Mouse (Mus musculus) left cerebral cortex, adult 11 months (tissue): Measurements from ENCODE around the gene Prn.

Experiments used
- DNase-seq: peaks from one replicate; pipeline ENCODE4 v3.0.0; 2022; ENCODE audit warnings: low spot score

Prn gene

GRCm38 (mm10) chr2:131995742-131996141, 86.0 kb downstream of the Prn start:
- DNase-seq: no peak

GRCm38 (mm10) chr2:131996369-131996768, 86.6 kb downstream of the Prn start:
- no peak for DNase-seq

GRCm38 (mm10) chr2:131997356-131997755, 87.6 kb downstream of the Prn start:
- DNase-seq: no peak

- no peak for DNase-seq
Measured at GRCm38 (mm10) chr2:132001696-132002334, 92.1 kb downstream of the Prn start.

GRCm38 (mm10) chr2:132003916-132004315, 94.2 kb downstream of the Prn start:
- DNase-seq: no peak

- no peak for DNase-seq
Measured at GRCm38 (mm10) chr2:132004495-132005136, 94.9 kb downstream of the Prn start.

- no peak for DNase-seq
Measured at GRCm38 (mm10) chr2:132005445-132005844, 95.7 kb downstream of the Prn start.
